Mouse (Mus musculus): Measurements from ENCODE around the gene Gm27021.
A peak's percentile ranks its signal among the peaks of the same experiment; 100 is the strongest.

Gm27021 gene

GRCm38 (mm10) chr8:120642031-120642662 is 25.7 kb downstream of the Gm27021 start:
- DNase-seq (ENCODE audit: low spot score in 2 of 2) = no peak

- DNase-seq (ENCODE audit: low spot score in 2 of 2) = no peak
Measured at GRCm38 (mm10) chr8:120641245-120641644, 26.6 kb downstream of the Gm27021 start.

GRCm38 (mm10) chr8:120634329-120634839 is 33.5 kb downstream of the Gm27021 start:
- peak; percentile 34 to 72 for DNase-seq (ENCODE audit: low spot score in 2 of 2)

- no peak for DNase-seq (ENCODE audit: low spot score in 2 of 2)
Measured at GRCm38 (mm10) chr8:120633665-120634271, 34.1 kb downstream of the Gm27021 start.

- DNase-seq (ENCODE audit: low spot score in 2 of 2) = no peak
Measured at GRCm38 (mm10) chr8:120632969-120633664, 34.8 kb downstream of the Gm27021 start.

- no peak for DNase-seq (ENCODE audit: low spot score in 2 of 2)
Measured at GRCm38 (mm10) chr8:120631441-120632375, 36.2 kb downstream of the Gm27021 start.

GRCm38 (mm10) chr8:120630848-120631247 is 37.0 kb downstream of the Gm27021 start:
- DNase-seq (ENCODE audit: low spot score in 2 of 2) = no peak

- no peak for DNase-seq (ENCODE audit: low spot score in 2 of 2)
Measured at GRCm38 (mm10) chr8:120630031-120630430, 37.8 kb downstream of the Gm27021 start.

- DNase-seq (ENCODE audit: low spot score in 2 of 2) = no peak
Measured at GRCm38 (mm10) chr8:120627298-120627697, 40.6 kb downstream of the Gm27021 start.

GRCm38 (mm10) chr8:120626461-120626860 is 41.4 kb downstream of the Gm27021 start:
- DNase-seq (ENCODE audit: low spot score in 2 of 2) = no peak

- DNase-seq (ENCODE audit: low spot score in 2 of 2) = no peak
Measured at GRCm38 (mm10) chr8:120623608-120624007, 44.3 kb downstream of the Gm27021 start.

GRCm38 (mm10) chr8:120622161-120622560 is 45.7 kb downstream of the Gm27021 start:
- no peak for DNase-seq (ENCODE audit: low spot score in 2 of 2)

GRCm38 (mm10) chr8:120620441-120620840 is 47.4 kb downstream of the Gm27021 start:
- no peak for DNase-seq (ENCODE audit: low spot score in 2 of 2)

GRCm38 (mm10) chr8:120619235-120620180 is 48.4 kb downstream of the Gm27021 start:
- DNase-seq (ENCODE audit: low spot score in 2 of 2) = peak in 1 of 2 experiments; percentile 57

GRCm38 (mm10) chr8:120618110-120618509 is 49.8 kb downstream of the Gm27021 start:
- DNase-seq (ENCODE audit: low spot score in 2 of 2) = peak; percentile 53 to 67

- no peak for DNase-seq (ENCODE audit: low spot score in 2 of 2)
Measured at GRCm38 (mm10) chr8:120616663-120617626, 50.9 kb downstream of the Gm27021 start.

- DNase-seq (ENCODE audit: low spot score in 2 of 2) = no peak
Measured at GRCm38 (mm10) chr8:120614491-120614890, 53.4 kb downstream of the Gm27021 start.

GRCm38 (mm10) chr8:120610824-120611223 is 57.1 kb downstream of the Gm27021 start:
- DNase-seq (ENCODE audit: low spot score in 2 of 2) = no peak

GRCm38 (mm10) chr8:120607885-120608284 is 60.0 kb downstream of the Gm27021 start:
- peak; percentile 62 to 71 for DNase-seq (ENCODE audit: low spot score in 2 of 2)

All from urinary bladder, postnatal 36 days (tissue).